Mouse (Mus musculus) liver, embryonic 15.5 days (tissue): ENCODE results near the gene Mgarp. TPM values are rescaled to one million over a fixed set of nuclear protein-coding genes. Genes with fewer than 3 reads are reported as not detected.
A peak's percentile ranks its signal among the peaks of the same experiment; 100 is the strongest.

Source experiments
- ATAC-seq: fragments of 200-750 bp; cut with Nextera tagmentation; 2 replicates; pipeline ENCODE4 v1.8.0; 2017; ENCODE audit warnings: moderate number of reproducible peaks, mild to moderate bottlenecking, moderate library complexity; ENCODE audit not compliant: insufficient read depth
- H3K27ac ChIP-seq: fragments of 300-500 bp; sonication (generic); replicated peaks from 2 replicates; pipeline ENCODE4 v1.5.1; 2015; ENCODE audit warnings: mild to moderate bottlenecking, inconsistent platforms
- H3K27me3 ChIP-seq: fragments of 300-500 bp; sonication (generic); 2 replicates; pipeline ENCODE4 v1.6.1; 2015; ENCODE audit warnings: mild to moderate bottlenecking, inconsistent platforms
- H3K36me3 ChIP-seq: fragments of 300-500 bp; sonication (generic); replicated peaks from 2 replicates; pipeline ENCODE4 v1.6.1; 2015; ENCODE audit warnings: moderate library complexity, mild to moderate bottlenecking, inconsistent platforms
- H3K4me1 ChIP-seq: fragments of 300-500 bp; sonication (generic); replicated peaks from 2 replicates; pipeline ENCODE4 v1.6.1; 2015; ENCODE audit warnings: inconsistent platforms
- H3K4me2 ChIP-seq: fragments of 300-500 bp; sonication (generic); 2 replicates; pipeline ENCODE4 v1.6.1; 2015; ENCODE audit warnings: moderate library complexity, mild to moderate bottlenecking, inconsistent platforms
- H3K4me3 ChIP-seq: fragments of 300-500 bp; sonication (generic); replicated peaks from 2 replicates; pipeline ENCODE4 v1.5.1; 2015; ENCODE audit warnings: mild to moderate bottlenecking, inconsistent platforms
- H3K9ac ChIP-seq: fragments of 300-500 bp; sonication (generic); 2 replicates; pipeline ENCODE4 v1.6.1; 2015; ENCODE audit warnings: moderate library complexity, mild to moderate bottlenecking, inconsistent platforms
- H3K9me3 ChIP-seq: fragments of 300-500 bp; sonication (generic); replicated peaks from 2 replicates; pipeline ENCODE4 v1.6.1; 2016; ENCODE audit warnings: inconsistent platforms
- WGBS: fragments of 180-500 bp; shearing (Covaris S2); methylation state at CpG from one replicate; pipeline ENCODE4 v1.1.7; 2015; ENCODE audit warnings: mixed read lengths; ENCODE audit not compliant: insufficient replicate concordance; 5-methylcytosine and 5-hydroxymethylcytosine counted together
- polyA plus RNA-seq: library from polyadenylated mRNA; unstranded; fragments of >200 nt; fragmentation: Nextera tagmentation; extraction: Ambion mirVana; gene quantifications from 2 replicates; pipeline ENCODE4 v1.2.1, GENCODE M21; 2015

Mgarp gene
- polyA plus RNA-seq, 1 experiment from 2014 or later: 1.3 TPM

- Histone ChIP-seq H3K4me3 (peak overlapping the region; percentile 97), H3K36me3 (no peaks in the 10 kb centered on the region), H3K9ac (peak overlapping the region; percentile 97), H3K9me3 (no peaks in the 10 kb centered on the region), H3K4me1 (peaks cover 44% of the 10 kb centered on the region), H3K27ac (peak overlapping the region; percentile 98), H3K4me2 (peak overlapping the region; percentile 100), H3K27me3 (no peaks in the 10 kb centered on the region)
- WGBS: under 1% methylated on average over 95 of the region's 113 CpGs
- peak; percentile 49 for ATAC-seq
Observed at GRCm38 (mm10) chr3:51339734-51340551, 56.6 kb downstream of the Mgarp start.

GRCm38 (mm10) chr3:51339378-51339733 lies 57.2 kb downstream of the Mgarp start:
- peak overlapping the region; percentile 97 for H3K4me3 ChIP-seq
- H3K9ac ChIP-seq: peak overlapping the region; percentile 97
- no peaks in the 10 kb centered on the region for H3K36me3 ChIP-seq
- H3K4me1 ChIP-seq: peaks cover 50% of the 10 kb centered on the region
- WGBS: under 1% methylated on average over 9 of the region's 9 CpGs
- ATAC-seq: no peak
- no peaks in the 10 kb centered on the region for H3K27me3 ChIP-seq
- peak overlapping the region; percentile 98 for H3K27ac ChIP-seq
- peak overlapping the region; percentile 100 for H3K4me2 ChIP-seq
- H3K9me3 ChIP-seq: no peaks in the 10 kb centered on the region

Other genes with a start within 250 kb of the Mgarp start
- 22.0 and 24.2 TPM in 2 replicates for gene Noct, start 172.3 kb downstream of the Mgarp start, polyA plus RNA-seq
- 22.3 and 22.6 TPM in 2 replicates for gene Elf2, start 56.1 kb downstream of the Mgarp start, polyA plus RNA-seq
- 308 and 386 TPM in 2 replicates for gene Ndufc1, start 12.2 kb upstream of the Mgarp start, polyA plus RNA-seq
- 20.4 and 22.3 TPM in 2 replicates for gene Naa15, start 18.4 kb upstream of the Mgarp start, polyA plus RNA-seq
- gene Rab33b, start 87.2 kb upstream of the Mgarp start, polyA plus RNA-seq: 4.4 and 4.7 TPM in 2 replicates
- gene Setd7, start 164.1 kb upstream of the Mgarp start, polyA plus RNA-seq: 0.45 and 0.46 TPM in 2 replicates